Mouse (Mus musculus) bone marrow macrophage, adult 2 months (primary cell): Measurements from ENCODE around the gene Prrxl1.

ENCODE experiments used
- CTCF ChIP-seq: IDR thresholded peaks from 2 replicates; pipeline ENCODE4 v1.5.1; 2012; ENCODE audit warnings: low read depth, mild to moderate bottlenecking, low read length, moderate library complexity
- POLR2A ChIP-seq: IDR thresholded peaks from 2 replicates; pipeline ENCODE4 v1.6.1; 2012; ENCODE audit warnings: mild to moderate bottlenecking, low read depth, low read length, borderline replicate concordance

DNA sequence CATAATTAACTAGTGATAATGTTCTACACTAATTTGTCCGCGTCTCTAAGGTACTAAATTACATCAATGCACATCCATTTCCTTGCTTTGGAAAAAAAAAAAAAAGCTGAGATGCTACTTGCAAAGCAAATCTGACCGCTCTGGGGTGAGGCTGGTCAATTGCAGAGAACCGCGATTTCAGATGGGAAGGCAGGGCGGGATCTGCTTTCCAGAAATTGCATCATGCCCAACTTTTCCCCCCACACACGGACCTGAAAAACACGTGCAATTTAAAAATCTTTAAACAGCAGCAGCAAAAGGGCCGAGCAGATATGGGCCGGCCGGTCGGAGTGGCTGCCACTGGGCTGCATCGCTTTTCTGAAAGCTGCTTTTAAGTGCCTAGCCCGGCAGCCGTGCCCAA lies 6.3 kb downstream of the Prrxl1 start:
- TF ChIP-seq CTCF (no peak), POLR2A (no peak)
